Mouse (Mus musculus) gastrocnemius, postnatal 14 days (tissue): ENCODE measurements around the gene Tpo. TPM values are rescaled to one million over a fixed set of nuclear protein-coding genes. Genes with fewer than 3 reads are reported as not detected.

ENCODE experiments used
- DNase-seq: peaks from one replicate; pipeline ENCODE4 v3.0.0; 2021; ENCODE audit warnings: mixed read lengths
- intact Hi-C: fragments of 180-260 bp; cut with DNase I; formaldehyde crosslinking; loops from one replicate; pipeline ENCODE4 v1.15.1; 2025; ENCODE audit warnings: low total_unique reads
- total RNA-seq, 2 experiments: library from RNA; stranded (reverse); gene quantifications; 2 replicates each; pipeline ENCODE4 v1.2.3; 2021

The Tpo gene
- total RNA-seq, 2 experiments from 2014 or later = not detected

GRCm38 (mm10) chr12:30092081-30092480, 40.3 kb downstream of the Tpo start:
- DNase-seq = no peak

GRCm38 (mm10) chr12:30083971-30084370, 48.5 kb downstream of the Tpo start:
- intact Hi-C loops = no loop called here
- DNase-seq = no peak

More at GRCm38 (mm10) chr12:30092081-30092480, 40.3 kb downstream of the Tpo start:
- intact Hi-C loops = no loop called here

- intact Hi-C loops = no loop called here
- DNase-seq = no peak
Measured at GRCm38 (mm10) chr12:30077056-30077455, 55.4 kb downstream of the Tpo start.

- intact Hi-C loops = no loop called here
- peak; percentile 28 for DNase-seq
Measured at GRCm38 (mm10) chr12:30076316-30076715, 56.1 kb downstream of the Tpo start.

GRCm38 (mm10) chr12:30069321-30069720, 63.1 kb downstream of the Tpo start:
- intact Hi-C loops = no loop called here

GRCm38 (mm10) chr12:30067806-30068205, 64.6 kb downstream of the Tpo start:
- intact Hi-C loops = no loop called here
- DNase-seq = no peak

More at GRCm38 (mm10) chr12:30069321-30069720, 63.1 kb downstream of the Tpo start:
- DNase-seq = no peak

GRCm38 (mm10) chr12:30062118-30062505, 70.3 kb downstream of the Tpo start:
- intact Hi-C loops = no loop called here
- DNase-seq = no peak

- intact Hi-C loops = no loop called here
- DNase-seq = no peak
Measured at GRCm38 (mm10) chr12:30061503-30062117, 70.8 kb downstream of the Tpo start.

GRCm38 (mm10) chr12:30058044-30058443, 74.4 kb downstream of the Tpo start:
- intact Hi-C loops = loop anchor here (10.0 kb wide), 1 partner anchor 67 kb away; no protein-coding TSS in a partner anchor

GRCm38 (mm10) chr12:30054761-30055540, 77.5 kb downstream of the Tpo start:
- intact Hi-C loops = loop anchor here (5.0 to 10.0 kb wide), 3 partner anchors 70 to 517 kb away; no protein-coding TSS in a partner anchor
- DNase-seq = no peak

More at GRCm38 (mm10) chr12:30058044-30058443, 74.4 kb downstream of the Tpo start:
- DNase-seq = no peak

- peak; percentile 35 for DNase-seq
- intact Hi-C loops = loop anchor here (5.0 to 10.0 kb wide), 3 partner anchors 75 to 522 kb away; no protein-coding TSS in a partner anchor
Measured at GRCm38 (mm10) chr12:30050235-30050634, 82.2 kb downstream of the Tpo start.

- intact Hi-C loops = loop anchor here (5.0 to 10.0 kb wide), 3 partner anchors 75 to 522 kb away; no protein-coding TSS in a partner anchor
- no peak for DNase-seq
Measured at GRCm38 (mm10) chr12:30049818-30050217, 82.6 kb downstream of the Tpo start.

GRCm38 (mm10) chr12:30048848-30049247, 83.6 kb downstream of the Tpo start:
- intact Hi-C loops = no loop called here
- DNase-seq = no peak

GRCm38 (mm10) chr12:30040150-30040549, 92.3 kb downstream of the Tpo start:
- intact Hi-C loops = loop anchor here (2.0 kb wide), 1 partner anchor 113 kb away; no protein-coding TSS in a partner anchor
- DNase-seq = peak; percentile 38

GRCm38 (mm10) chr12:30039565-30039964, 92.9 kb downstream of the Tpo start:
- DNase-seq = peak; percentile 55
- intact Hi-C loops = no loop called here

- peak; percentile 32 for DNase-seq
- intact Hi-C loops = no loop called here
Measured at GRCm38 (mm10) chr12:30036569-30037055, 95.8 kb downstream of the Tpo start.

- DNase-seq = no peak
- intact Hi-C loops = no loop called here
Measured at GRCm38 (mm10) chr12:30035841-30036568, 96.4 kb downstream of the Tpo start.

- intact Hi-C loops = no loop called here
- peak; percentile 25 for DNase-seq
Measured at GRCm38 (mm10) chr12:30035406-30035805, 97.0 kb downstream of the Tpo start.

GRCm38 (mm10) chr12:30034681-30035080, 97.7 kb downstream of the Tpo start:
- intact Hi-C loops = no loop called here
- DNase-seq = no peak

- DNase-seq = no peak
- intact Hi-C loops = no loop called here
Measured at GRCm38 (mm10) chr12:30030571-30030970, 101.9 kb downstream of the Tpo start.
